Mouse (Mus musculus): ENCODE measurements around the gene Slc26a5.

The Slc26a5 gene

DNA sequence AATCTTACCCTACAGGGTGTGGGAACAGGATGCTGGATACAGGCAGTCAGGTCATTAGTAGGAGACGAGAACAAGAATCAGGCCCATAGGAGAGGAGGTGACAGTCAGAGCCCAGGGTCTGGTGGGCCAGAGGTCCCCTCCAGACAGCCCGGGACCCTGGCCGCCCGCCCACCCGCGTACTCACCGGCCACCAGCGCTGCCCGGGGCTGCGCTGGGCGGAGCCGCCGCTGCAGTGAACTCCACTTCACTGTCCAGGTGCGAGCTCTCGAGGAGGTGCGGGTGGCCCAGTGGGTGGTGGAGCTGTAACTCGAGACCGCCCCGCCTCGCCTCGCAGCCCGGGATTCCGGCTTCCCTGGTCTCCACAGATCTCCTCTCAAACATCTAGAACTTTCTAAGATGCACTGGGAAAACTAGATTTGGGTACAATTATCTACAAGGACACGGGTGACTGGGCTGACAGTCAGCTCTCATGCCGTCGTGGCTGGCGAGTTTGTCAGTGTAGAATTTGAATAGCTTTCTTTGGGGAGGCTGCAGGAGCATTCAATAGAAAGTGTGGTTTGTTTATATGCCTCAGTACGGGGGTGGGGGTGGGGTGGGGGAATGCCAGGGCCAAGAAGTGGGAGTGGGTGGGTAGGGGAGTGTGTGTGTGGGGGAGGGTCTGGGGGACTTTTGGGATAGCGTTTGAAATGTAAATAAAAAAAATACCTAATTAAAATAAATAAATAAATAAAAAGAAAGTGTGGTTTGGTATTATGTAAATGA lies at the start of gene Slc26a5:
Gene Slc26a5, minus strand, starts transcription at position 259 of the 762 bp plus-strand sequence.
- DNase-seq = peak; percentile 23 to 36

- no peak for DNase-seq
These were observed 49.4 kb upstream of the Slc26a5 start for GRCm38 (mm10) chr5:21914776-21915175.

DNA sequence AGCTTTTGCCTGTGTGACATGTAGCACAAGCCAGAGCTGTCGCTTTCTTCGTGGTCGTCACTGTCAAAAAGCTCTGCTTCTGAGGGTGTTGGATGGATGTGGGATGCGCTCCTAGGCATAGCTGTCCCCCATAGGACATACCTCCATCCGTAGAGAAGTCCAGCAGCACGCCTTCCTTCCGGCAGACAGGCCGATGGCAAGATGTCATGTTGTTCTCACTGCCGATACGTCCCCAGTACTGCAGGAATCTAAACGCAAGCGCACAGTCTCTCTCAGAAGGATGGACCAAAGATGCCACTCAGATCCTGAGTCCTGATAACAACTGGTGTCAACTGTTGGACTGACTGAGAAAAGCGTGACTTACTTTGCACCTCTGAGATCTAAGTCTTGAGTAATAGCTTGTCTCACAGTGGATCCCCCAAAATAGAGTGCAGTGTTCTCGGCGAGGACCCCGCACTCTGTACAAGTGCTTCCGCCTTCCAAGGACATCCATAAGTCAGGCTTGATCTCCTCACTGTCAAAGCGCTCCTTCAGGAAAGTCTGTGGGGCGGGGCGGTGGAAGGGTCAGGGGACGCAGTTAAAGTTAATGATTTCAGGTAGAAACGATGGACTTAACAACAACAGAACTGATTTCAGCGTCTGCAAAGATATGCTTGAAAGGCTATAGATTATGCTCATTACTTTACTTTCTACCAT lies 47.6 kb upstream of the Slc26a5 start:
- no peak for DNase-seq

GRCm38 (mm10) chr5:21910726-21911125 lies 45.3 kb upstream of the Slc26a5 start:
- DNase-seq = no peak

GRCm38 (mm10) chr5:21909713-21910112 lies 44.3 kb upstream of the Slc26a5 start:
- DNase-seq = no peak

- DNase-seq = no peak
These were observed 36.0 kb upstream of the Slc26a5 start for GRCm38 (mm10) chr5:21901411-21901810.

DNA sequence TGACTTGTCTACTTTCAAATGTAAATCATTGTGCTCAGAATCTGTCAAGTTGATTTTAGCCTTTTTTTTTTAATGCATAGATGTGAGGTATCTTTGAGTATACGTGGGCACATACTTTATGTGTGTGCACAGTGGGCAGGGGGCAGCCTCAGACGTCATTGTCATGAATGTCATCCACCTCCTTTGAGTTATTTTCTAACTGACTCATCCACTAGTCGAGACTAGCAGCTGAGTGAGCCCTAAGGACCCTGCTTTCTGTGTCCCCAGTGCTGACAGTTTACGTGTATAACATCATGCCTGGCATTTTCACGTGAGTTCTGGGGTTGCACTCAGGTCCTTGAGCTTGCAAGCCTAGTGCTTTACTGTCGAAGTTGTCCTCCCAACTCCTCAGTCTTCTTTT lies 35.5 kb upstream of the Slc26a5 start:
- no peak for DNase-seq

GRCm38 (mm10) chr5:21898875-21899274 lies 33.5 kb upstream of the Slc26a5 start:
- peak; percentile 63 to 75 for DNase-seq

- DNase-seq = no peak
These were observed 31.2 kb upstream of the Slc26a5 start for GRCm38 (mm10) chr5:21896586-21896985.

GRCm38 (mm10) chr5:21894168-21894567 lies 28.8 kb upstream of the Slc26a5 start:
- no peak for DNase-seq

- DNase-seq = no peak
These were observed 1.3 kb upstream of the Slc26a5 start for GRCm38 (mm10) chr5:21866750-21867149.

GRCm38 (mm10) chr5:21866311-21866712 lies 908 bp upstream of the Slc26a5 start:
- DNase-seq = peak; percentile 39 to 50

- DNase-seq = no peak
These were observed 6.8 kb downstream of the Slc26a5 start for GRCm38 (mm10) chr5:21858653-21859052.

DNA sequence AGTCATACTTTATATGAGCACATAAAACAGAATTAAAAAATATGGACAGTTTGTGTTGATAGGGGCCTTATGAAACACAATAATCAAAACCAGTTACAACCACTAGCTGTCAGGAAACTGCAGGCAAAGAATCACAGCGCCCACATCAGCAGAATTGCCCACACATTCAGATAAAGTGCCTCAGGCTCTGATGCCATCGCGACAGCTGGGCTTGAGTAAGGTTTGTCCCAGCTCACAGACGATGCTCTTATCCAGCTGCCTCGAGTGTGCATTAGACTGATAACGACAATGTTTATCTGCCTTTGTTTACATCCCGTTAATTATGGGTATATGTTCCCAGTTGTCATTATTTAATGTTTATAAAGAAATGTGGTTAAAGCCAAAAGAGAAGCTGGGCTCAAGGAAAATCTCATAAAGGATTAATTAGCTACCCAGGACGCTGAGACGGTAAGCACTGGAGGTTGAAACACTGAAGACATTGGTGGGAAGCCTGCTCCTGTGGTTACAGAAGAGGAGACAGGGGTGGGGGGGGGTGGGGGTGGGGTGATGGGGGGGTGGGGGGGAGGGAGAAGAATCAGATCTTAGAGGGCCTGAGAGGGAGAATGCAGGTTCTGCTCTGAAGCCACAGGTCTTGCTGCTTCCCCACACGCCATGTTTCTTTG lies 13.6 kb downstream of the Slc26a5 start:
- DNase-seq = no peak

DNA sequence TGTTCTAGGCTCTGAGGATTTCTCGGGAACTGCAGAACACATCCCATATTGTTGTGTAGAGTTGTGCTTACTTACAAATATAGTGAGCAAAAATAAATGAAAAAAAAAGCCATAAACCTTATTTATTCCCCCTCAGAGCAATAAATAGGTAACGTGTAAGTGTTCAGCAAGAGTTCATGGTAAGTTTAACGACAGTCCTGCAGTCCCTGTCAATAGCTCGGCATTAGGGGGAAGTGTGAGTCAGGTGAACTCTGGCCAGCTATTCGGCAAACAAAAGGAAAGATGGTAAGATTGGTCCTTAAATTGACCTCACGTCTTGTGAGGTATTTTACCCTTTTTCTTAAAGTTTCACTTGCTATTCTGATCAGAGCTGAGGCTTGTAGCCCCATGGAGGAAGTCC lies 18.0 kb downstream of the Slc26a5 start:
- DNase-seq = no peak

DNA sequence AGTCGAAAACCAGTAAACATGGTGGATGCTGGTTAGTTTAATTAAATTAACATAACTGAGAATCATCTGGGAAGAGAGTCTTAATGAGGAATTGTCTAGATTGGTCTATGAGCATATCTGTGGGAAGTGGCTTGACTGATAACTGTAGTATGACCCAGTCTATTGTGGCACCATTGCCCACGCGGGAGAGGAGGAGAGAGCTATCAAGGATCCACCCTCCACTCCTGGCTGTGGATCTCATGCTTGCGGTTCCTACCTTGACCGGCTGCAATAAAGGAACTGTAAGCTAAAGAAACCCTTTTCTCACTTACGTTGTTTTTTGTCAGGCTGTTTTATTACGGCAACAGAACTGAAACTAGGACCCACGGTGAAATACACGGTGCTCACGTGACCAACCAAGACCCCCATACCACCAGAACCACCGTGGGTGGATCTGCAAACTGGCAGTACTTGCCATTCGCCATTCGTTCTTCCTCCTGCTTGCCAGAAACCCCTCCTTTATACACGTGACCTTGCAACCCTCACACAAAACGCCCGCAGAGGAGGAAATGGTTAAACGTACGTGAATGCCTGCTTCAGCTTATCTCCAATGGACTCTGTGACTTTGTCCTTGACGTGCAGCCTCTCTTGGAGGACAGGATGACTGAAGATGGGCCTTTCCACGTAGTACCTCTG lies 18.7 kb downstream of the Slc26a5 start:
- DNase-seq = no peak

DNA sequence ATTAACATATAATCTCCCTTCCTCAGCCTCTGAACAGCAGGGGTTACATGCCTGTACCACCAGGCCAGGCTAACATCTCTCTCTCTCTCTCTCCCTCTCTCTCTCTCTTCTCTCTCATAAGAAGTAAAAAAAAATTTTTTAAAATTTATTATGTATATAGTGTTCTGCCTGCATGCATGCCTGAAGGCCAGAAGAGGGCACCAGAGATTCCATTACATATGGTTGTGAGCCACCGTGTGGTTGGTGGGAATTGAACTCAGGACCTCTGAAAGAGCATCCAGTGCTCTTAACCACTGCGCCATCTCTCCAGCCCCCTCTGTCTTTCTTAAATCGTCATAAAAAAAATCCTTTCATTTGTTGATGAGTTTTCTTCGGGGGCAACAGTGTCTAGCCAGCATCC lies 20.7 kb downstream of the Slc26a5 start:
- DNase-seq = no peak

- no peak for DNase-seq
These were observed 33.6 kb downstream of the Slc26a5 start for GRCm38 (mm10) chr5:21831761-21832160.

- no peak for DNase-seq
These were observed 36.5 kb downstream of the Slc26a5 start for GRCm38 (mm10) chr5:21828855-21829254.

- DNase-seq = no peak
These were observed 37.8 kb downstream of the Slc26a5 start for GRCm38 (mm10) chr5:21827643-21828042.

- DNase-seq = no peak
These were observed 39.0 kb downstream of the Slc26a5 start for GRCm38 (mm10) chr5:21826370-21826769.

DNA sequence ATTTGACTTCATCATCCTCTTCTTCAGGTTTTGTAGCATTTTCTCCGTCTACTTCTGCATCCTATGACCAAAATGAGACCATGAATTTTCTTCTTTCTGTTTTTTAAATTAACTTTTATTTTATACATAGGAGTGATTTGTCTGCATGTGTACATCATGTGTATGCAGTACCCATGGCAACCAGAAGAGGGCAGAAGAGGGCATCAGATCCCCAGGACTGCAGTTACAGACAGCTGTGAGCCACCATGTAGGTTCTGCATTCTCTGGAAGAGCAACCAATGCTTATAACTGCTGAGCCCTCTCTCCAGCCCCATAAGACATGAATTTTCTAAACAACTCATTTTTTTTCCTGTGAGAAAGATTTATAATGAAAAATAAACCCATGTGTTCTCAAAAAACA lies 51.4 kb downstream of the Slc26a5 start:
- peak in 1 of 2 experiments; percentile 45 for DNase-seq

DNA sequence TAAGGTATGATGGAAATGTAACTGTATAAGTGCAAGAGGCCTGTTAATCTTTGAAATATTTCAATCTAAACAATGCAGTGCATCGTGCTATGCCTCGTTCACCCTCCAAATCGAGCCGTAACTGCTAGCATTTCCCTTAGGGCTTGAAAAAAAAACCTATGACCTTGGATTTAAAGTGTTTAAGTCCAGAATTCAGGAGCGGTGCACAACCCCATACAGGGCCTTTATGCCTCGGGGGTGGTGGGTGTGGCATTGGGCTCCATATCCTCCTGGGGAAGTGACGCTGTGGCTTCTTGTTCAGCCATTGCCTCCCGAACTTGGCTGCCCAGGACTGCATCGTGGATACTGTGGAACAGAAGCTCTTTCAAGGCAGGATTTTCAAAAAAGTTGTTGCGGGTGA lies 54.5 kb downstream of the Slc26a5 start:
- no peak for DNase-seq

Measured in cerebellum, postnatal 25 days (tissue).